Mouse (Mus musculus): ENCODE results near the gene Clrn3. TPM values are rescaled to one million over a fixed set of nuclear protein-coding genes. Genes with fewer than 3 reads are reported as not detected.

Clrn3 gene
- total and polyA plus RNA-seq, 3 experiments: not detected

- TF ChIP-seq MAX (IDR thresholded peaks at IDR 0.05; ENCODE audit: low read length): no peak
- TF ChIP-seq ELF1 (IDR thresholded peaks at IDR 0.05; ENCODE audit: low read depth, low read length): peak; percentile 24; the same call in 1 of the 2 replicates
- no peak for TF ChIP-seq MAFK (IDR thresholded peaks at IDR 0.05; ENCODE audit: borderline replicate concordance, low read depth, low read length)
- no peak for TF ChIP-seq USF2 (IDR thresholded peaks at IDR 0.05; ENCODE audit: borderline replicate concordance in 1 of 2, insufficient read depth in 1 of 2, low read depth in 1 of 2, low read length in 2 of 2)
- TF ChIP-seq ZC3H11A (IDR thresholded peaks at IDR 0.05; ENCODE audit: low read depth, low read length): no peak
- no peak for TF ChIP-seq TAL1 (IDR thresholded peaks at IDR 0.05; ENCODE audit: low read length)
- TF ChIP-seq CTCF (IDR thresholded peaks at IDR 0.05 in 2 of 3, conservative IDR thresholded peaks at IDR 0.05 in 1 of 3; ENCODE audit: control insufficient read depth in 1 of 3, insufficient read depth in 1 of 3, low read depth in 2 of 3, low read length in 3 of 3, poor library complexity in 1 of 3, severe bottlenecking in 1 of 3): peak in 1 of 3 experiments; percentile 32; a peak in 2 of 6 replicates
- TF ChIP-seq BHLHE40 (IDR thresholded peaks at IDR 0.05; ENCODE audit: borderline replicate concordance, low read depth, low read length): no peak
- no peak for TF ChIP-seq ZNF384 (IDR thresholded peaks at IDR 0.05; ENCODE audit: low read depth, low read length)
- no peak for TF ChIP-seq E2F4 (IDR thresholded peaks at IDR 0.05; ENCODE audit: borderline replicate concordance, low read depth, low read length)
- 0 out of 2 replicates have a peak, but pooled peaks have one; percentile 35 for TF ChIP-seq HCFC1 (IDR thresholded peaks at IDR 0.05; ENCODE audit: low read depth, low read length)
- no peak for TF ChIP-seq CHD2 (IDR thresholded peaks at IDR 0.05; ENCODE audit: low read length)
- TF ChIP-seq MXI1 (IDR thresholded peaks at IDR 0.05; ENCODE audit: low read depth, low read length): no peak
- Histone ChIP-seq H3K27ac (ENCODE audit: control insufficient read depth, low read depth, low read length) (no peak overlapping the region), H3K9me3 (replicated peaks; ENCODE audit: insufficient read depth, low read length) (no peaks in the 10 kb centered on the region), H3K4me3 (ENCODE audit: control insufficient read depth in 1 of 2, insufficient read depth in 1 of 2, low read depth in 2 of 2, low read length in 2 of 2) (no peak overlapping the region), H3K27me3 (ENCODE audit: control insufficient read depth in 1 of 2, insufficient read depth in 2 of 2, low read length in 2 of 2) (no peaks in the 10 kb centered on the region), H3K79me2 (ENCODE audit: control insufficient read depth, insufficient read depth, low read length, poor library complexity) (no peaks in the 10 kb centered on the region), H3K36me3 (ENCODE audit: control insufficient read depth in 1 of 2, insufficient read depth in 2 of 2, low read length in 2 of 2) (no peaks in the 10 kb centered on the region), H3K9ac (ENCODE audit: control insufficient read depth, low read depth, low read length, poor library complexity, severe bottlenecking) (no peak overlapping the region), H3K4me1 (ENCODE audit: control insufficient read depth in 1 of 2, insufficient read depth in 2 of 2, low read length in 2 of 2) (no peaks in the 10 kb centered on the region)
- DNase-seq (ENCODE audit: low read depth, low spot score): peak; percentile 32
Measured at GRCm38 (mm10) chr7:135511723-135512122, 16.7 kb downstream of the Clrn3 start.

GRCm38 (mm10) chr7:135510431-135510830, 18.0 kb downstream of the Clrn3 start:
- no peak overlapping the region for H3K9ac ChIP-seq (ENCODE audit: control insufficient read depth, low read depth, low read length, poor library complexity, severe bottlenecking)
- H3K4me1 ChIP-seq (ENCODE audit: control insufficient read depth in 1 of 2, insufficient read depth in 2 of 2, low read length in 2 of 2): no peaks in the 10 kb centered on the region
- no peak for TF ChIP-seq GATA1 (IDR thresholded peaks at IDR 0.05; ENCODE audit: low read depth, low read length)
- TF ChIP-seq ZKSCAN1 (IDR thresholded peaks at IDR 0.05; ENCODE audit: low read depth, low read length): no peak
- TF ChIP-seq USF1 (IDR thresholded peaks at IDR 0.05; ENCODE audit: low read depth, low read length): no peak
- TF ChIP-seq SIN3A (IDR thresholded peaks at IDR 0.05; ENCODE audit: low read length): no peak
- no peak for TF ChIP-seq ZC3H11A (IDR thresholded peaks at IDR 0.05; ENCODE audit: low read depth, low read length)
- TF ChIP-seq TBP (IDR thresholded peaks at IDR 0.05; ENCODE audit: low read depth, low read length): no peak
- no peak for DNase-seq (ENCODE audit: low read depth, low spot score)
- no peaks in the 10 kb centered on the region for H3K27me3 ChIP-seq (ENCODE audit: control insufficient read depth in 1 of 2, insufficient read depth in 2 of 2, low read length in 2 of 2)
- H3K36me3 ChIP-seq (ENCODE audit: control insufficient read depth in 1 of 2, insufficient read depth in 2 of 2, low read length in 2 of 2): no peaks in the 10 kb centered on the region
- no peaks in the 10 kb centered on the region for H3K9me3 ChIP-seq (replicated peaks; ENCODE audit: insufficient read depth, low read length)
- H3K79me2 ChIP-seq (ENCODE audit: control insufficient read depth, insufficient read depth, low read length, poor library complexity): no peaks in the 10 kb centered on the region
- no peak overlapping the region for H3K4me3 ChIP-seq (ENCODE audit: control insufficient read depth in 1 of 2, insufficient read depth in 1 of 2, low read depth in 2 of 2, low read length in 2 of 2)
- no peak overlapping the region for H3K27ac ChIP-seq (ENCODE audit: control insufficient read depth, low read depth, low read length)

All from MEL (cell line).